26 mouse cellular contexts compared by ENCODE assay signal in genomic region chr6:108338362-108338761, GRCm38 (mm10).
"Had no signal": no experiment of that assay in that cellular context is flagged by ENCODE, and none has a peak within 500 bp of the region (broad histone marks: within the 10 kb centered on the region; RNA-seq: fewer than 3 reads in every experiment).

No protein-coding gene starts in this region.

- H3K36me3 ChIP-seq: hindbrain, embryonic 10.5 days; hindbrain, embryonic 12.5 days; intestine, embryonic 15.5 days; liver, embryonic 13.5 days; liver, embryonic 15.5 days had no signal

- H3K9ac ChIP-seq: heart, embryonic 13.5 days; heart, embryonic 15.5 days; hindbrain, embryonic 12.5 days; hindbrain, embryonic 14.5 days; intestine, embryonic 15.5 days; limb, embryonic 12.5 days; liver, embryonic 13.5 days; liver, embryonic 15.5 days; liver, postnatal 0 days had no signal

- DNase-seq: gastrocnemius, postnatal 14 days; gastrocnemius, postnatal 36 days; heart, adult 2 months; heart, postnatal 14 days; heart, postnatal 4 days; kidney, adult 18-20 months; kidney, adult 8-10 months; kidney, postnatal 14 days; kidney, postnatal 36 days; layer of hippocampus, adult 9-11 months; layer of hippocampus, postnatal 36 days; liver; liver, embryonic 13.5 days; liver, postnatal 0 days had no signal

- H3K27ac ChIP-seq: heart, adult 2 months; heart, embryonic 13.5 days; heart, embryonic 15.5 days; hindbrain, embryonic 10.5 days; hindbrain, embryonic 12.5 days; hindbrain, embryonic 14.5 days; intestine, embryonic 15.5 days; kidney, postnatal 0 days; limb, embryonic 10.5 days; limb, embryonic 12.5 days; liver, embryonic 13.5 days; liver, embryonic 15.5 days had no signal

- H3K4me3 ChIP-seq: heart, adult 2 months; heart, embryonic 13.5 days; heart, embryonic 15.5 days; hindbrain, embryonic 10.5 days; hindbrain, embryonic 12.5 days; intestine, embryonic 15.5 days; limb, embryonic 10.5 days; limb, embryonic 12.5 days; liver, embryonic 13.5 days; liver, embryonic 15.5 days had no signal

- H3K4me2 ChIP-seq: heart, embryonic 11.5 days; heart, embryonic 13.5 days; heart, embryonic 15.5 days; hindbrain, embryonic 12.5 days; hindbrain, embryonic 14.5 days; intestine, embryonic 15.5 days; limb, embryonic 12.5 days; liver, embryonic 11.5 days; liver, embryonic 13.5 days; liver, embryonic 15.5 days had no signal

- H3K27me3 ChIP-seq: heart, embryonic 13.5 days; heart, embryonic 15.5 days; hindbrain, embryonic 12.5 days; intestine, embryonic 15.5 days; limb, embryonic 12.5 days; liver, embryonic 13.5 days; liver, embryonic 15.5 days had no signal

- H3K4me1 ChIP-seq: intestine, embryonic 15.5 days; limb, embryonic 10.5 days; limb, embryonic 12.5 days; liver, embryonic 13.5 days; liver, embryonic 15.5 days had no signal

- H3K9me3 ChIP-seq: heart, embryonic 13.5 days; heart, embryonic 15.5 days; hindbrain, embryonic 10.5 days; hindbrain, embryonic 12.5 days; intestine, embryonic 15.5 days; limb, embryonic 10.5 days; limb, embryonic 12.5 days; liver, embryonic 13.5 days; liver, embryonic 15.5 days had no signal
